Mouse (Mus musculus) neural tube, embryonic 13.5 days (tissue): ENCODE measurements around the gene Ift88. TPM values are rescaled to one million over a fixed set of nuclear protein-coding genes. Genes with fewer than 3 reads are reported as not detected.
A peak's percentile ranks its signal among the peaks of the same experiment; 100 is the strongest.

Experiments used
- ATAC-seq: fragments of 200-750 bp; cut with Nextera tagmentation; 2 replicates; pipeline ENCODE4 v1.8.0; 2017; ENCODE audit warnings: low read depth, mild to moderate bottlenecking, moderate TSS enrichment, moderate library complexity
- H3K27ac ChIP-seq: fragments of 300-500 bp; sonication (generic); replicated peaks from 2 replicates; pipeline ENCODE4 v1.5.1; 2015; ENCODE audit warnings: moderate library complexity, mild to moderate bottlenecking, inconsistent platforms
- H3K27me3 ChIP-seq: fragments of 300-500 bp; sonication (generic); 2 replicates; pipeline ENCODE4 v1.6.1; 2015; ENCODE audit warnings: mild to moderate bottlenecking, inconsistent platforms
- H3K36me3 ChIP-seq: fragments of 300-500 bp; sonication (generic); 2 replicates; pipeline ENCODE4 v1.6.1; 2015; ENCODE audit warnings: mild to moderate bottlenecking, inconsistent platforms
- H3K4me1 ChIP-seq: fragments of 300-500 bp; sonication (generic); replicated peaks from 2 replicates; pipeline ENCODE4 v1.6.1; 2015; ENCODE audit warnings: inconsistent platforms
- H3K4me2 ChIP-seq: fragments of 300-500 bp; sonication (generic); 2 replicates; pipeline ENCODE4 v1.6.1; 2015; ENCODE audit warnings: inconsistent platforms, mild to moderate bottlenecking, moderate library complexity
- H3K4me3 ChIP-seq: fragments of 300-500 bp; sonication (generic); 2 replicates; pipeline ENCODE4 v1.5.1; 2015; ENCODE audit warnings: mild to moderate bottlenecking, inconsistent platforms
- H3K9ac ChIP-seq: fragments of 300-500 bp; sonication (generic); 2 replicates; pipeline ENCODE4 v1.6.1; 2015; ENCODE audit warnings: moderate library complexity, mild to moderate bottlenecking, inconsistent platforms
- H3K9me3 ChIP-seq: fragments of 300-500 bp; sonication (generic); 2 replicates; pipeline ENCODE4 v1.6.1; 2016; ENCODE audit warnings: inconsistent platforms
- WGBS: fragments of 180-500 bp; shearing (Covaris S2); methylation state at CpG from one replicate; pipeline ENCODE4 v1.1.7; 2015; 5-methylcytosine and 5-hydroxymethylcytosine counted together
- polyA plus RNA-seq: library from polyadenylated mRNA; unstranded; fragments of >200 nt; fragmentation: Nextera tagmentation; extraction: Ambion mirVana; gene quantifications from 2 replicates; pipeline ENCODE4 v1.2.1, GENCODE M21; 2015

Ift88 gene
- polyA plus RNA-seq, 1 experiment from 2014 or later = 13.9 TPM

DNA sequence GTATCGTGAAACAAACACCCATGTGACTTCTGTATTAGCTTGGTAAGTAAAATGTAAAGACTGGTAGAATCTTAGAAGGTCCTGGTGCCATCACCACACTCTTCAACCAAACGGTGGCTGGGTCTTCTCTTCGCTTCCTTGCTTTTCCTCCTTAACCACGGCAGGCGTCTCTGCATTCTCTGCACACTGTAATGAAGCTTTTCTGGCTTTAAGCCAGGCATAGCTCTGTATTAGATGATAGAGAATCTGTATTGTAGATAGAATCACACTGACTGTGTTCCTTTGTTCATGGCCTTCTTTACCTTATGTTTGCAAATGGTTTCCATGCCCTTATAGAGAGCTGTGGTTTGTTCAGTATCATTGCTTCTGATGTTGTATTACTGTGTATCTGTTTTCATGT, 39.0 kb downstream of the Ift88 start:
- WGBS = 88% methylated on average over 5 of the region's 5 CpGs
- Histone ChIP-seq H3K4me3 (no peak overlapping the region), H3K27ac (no peak overlapping the region), H3K27me3 (no peaks in the 10 kb centered on the region), H3K4me2 (no peak overlapping the region), H3K36me3 (0 out of 2 replicates have a peak, but pooled peaks cover 7% of the 10 kb centered on the region), H3K4me1 (no peaks in the 10 kb centered on the region), H3K9ac (no peak overlapping the region), H3K9me3 (no peaks in the 10 kb centered on the region)
- ATAC-seq = no peak

DNA sequence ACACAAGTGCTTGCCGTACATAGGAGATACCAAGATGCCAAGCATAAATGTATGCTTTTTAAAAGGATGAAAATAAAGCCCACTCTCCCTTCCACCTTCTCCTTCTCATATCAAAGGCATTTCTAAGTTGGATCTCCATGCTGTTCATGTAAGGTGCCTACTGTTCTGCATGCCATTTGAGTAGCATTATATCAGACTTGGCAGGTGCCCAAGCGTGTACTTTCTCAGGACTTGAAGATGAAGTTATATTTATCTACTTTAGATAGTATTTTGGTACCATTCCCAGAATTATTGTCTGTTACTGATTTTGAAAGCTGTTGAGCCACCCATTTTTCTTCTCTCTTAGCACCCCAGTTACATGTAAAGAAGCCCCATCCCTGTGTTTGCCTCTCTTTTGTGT, 51.2 kb downstream of the Ift88 start:
- Histone ChIP-seq H3K4me2 (no peak overlapping the region), H3K4me3 (no peak overlapping the region), H3K9ac (no peak overlapping the region), H3K36me3 (peaks cover 19% of the 10 kb centered on the region), H3K4me1 (no peaks in the 10 kb centered on the region), H3K27ac (no peak overlapping the region), H3K9me3 (no peaks in the 10 kb centered on the region), H3K27me3 (no peaks in the 10 kb centered on the region)
- ATAC-seq = no peak
- 94% methylated on average over 2 of the region's 2 CpGs for WGBS

DNA sequence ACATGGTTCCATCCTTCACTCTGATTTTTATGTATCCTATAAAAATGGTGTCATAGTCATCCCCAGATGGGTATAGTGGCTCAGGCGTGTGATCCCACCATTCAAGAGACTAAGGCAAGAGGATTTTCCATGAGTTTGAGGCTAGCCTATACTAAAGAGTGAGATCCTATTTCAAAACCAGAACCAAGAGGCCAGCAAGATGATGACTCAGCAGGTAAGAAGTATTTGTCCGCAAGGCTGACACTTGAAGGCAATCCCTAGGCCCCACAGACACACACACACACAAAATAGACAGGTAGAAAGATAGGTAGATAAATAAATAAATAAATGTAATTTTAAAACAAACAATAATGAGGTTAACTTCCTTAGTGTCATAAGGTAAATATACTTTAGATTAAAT, 58.4 kb downstream of the Ift88 start:
- Histone ChIP-seq H3K4me2 (no peak overlapping the region), H3K4me1 (no peaks in the 10 kb centered on the region), H3K27ac (no peak overlapping the region), H3K27me3 (no peaks in the 10 kb centered on the region), H3K9ac (no peak overlapping the region), H3K4me3 (no peak overlapping the region), H3K9me3 (no peaks in the 10 kb centered on the region), H3K36me3 (no peaks in the 10 kb centered on the region)
- no peak for ATAC-seq
- WGBS = 98% methylated on average over 2 of the region's 2 CpGs

DNA sequence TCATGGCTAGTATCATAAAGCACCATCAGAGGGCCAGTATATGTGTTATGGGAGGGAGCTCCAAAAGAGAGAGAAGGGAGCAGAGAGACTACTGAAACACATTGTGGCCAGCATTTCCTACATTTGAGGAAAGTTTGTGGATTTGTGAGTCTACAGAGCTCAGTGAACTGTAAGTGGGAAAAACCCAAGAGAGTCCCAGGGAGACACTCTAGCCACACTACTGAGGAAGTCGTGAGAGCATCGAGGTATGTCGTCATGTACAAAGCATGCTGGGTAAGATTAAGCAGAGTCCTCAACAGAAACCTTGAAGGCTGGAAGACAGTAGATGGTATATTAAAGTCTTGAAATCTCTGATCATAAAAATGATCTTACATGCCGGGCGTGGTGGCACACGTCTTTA, 60.3 kb downstream of the Ift88 start:
- H3K4me1 ChIP-seq = no peaks in the 10 kb centered on the region
- no peak overlapping the region for H3K4me2 ChIP-seq
- WGBS = 90% methylated on average over 6 of the region's 6 CpGs
- no peak overlapping the region for H3K9ac ChIP-seq
- no peak for ATAC-seq
- no peak overlapping the region for H3K27ac ChIP-seq
- H3K27me3 ChIP-seq = no peaks in the 10 kb centered on the region
- H3K4me3 ChIP-seq = no peak overlapping the region
- no peaks in the 10 kb centered on the region for H3K36me3 ChIP-seq
- no peaks in the 10 kb centered on the region for H3K9me3 ChIP-seq

- no peak for ATAC-seq
- Histone ChIP-seq H3K9ac (no peak overlapping the region), H3K4me2 (no peak overlapping the region), H3K36me3 (no peaks in the 10 kb centered on the region), H3K9me3 (no peaks in the 10 kb centered on the region), H3K27ac (no peak overlapping the region), H3K4me1 (no peaks in the 10 kb centered on the region), H3K27me3 (no peaks in the 10 kb centered on the region), H3K4me3 (no peak overlapping the region)
- 80% methylated on average over 3 of the region's 3 CpGs for WGBS
These were observed 65.8 kb downstream of the Ift88 start for GRCm38 (mm10) chr14:57489696-57490095.

- Histone ChIP-seq H3K27ac (no peak overlapping the region), H3K36me3 (no peaks in the 10 kb centered on the region), H3K4me1 (no peaks in the 10 kb centered on the region), H3K4me2 (no peak overlapping the region), H3K9me3 (no peaks in the 10 kb centered on the region), H3K27me3 (no peaks in the 10 kb centered on the region), H3K4me3 (no peak overlapping the region), H3K9ac (no peak overlapping the region)
- no peak for ATAC-seq
- WGBS = 83% methylated on average over 2 of the region's 2 CpGs
These were observed 70.0 kb downstream of the Ift88 start for GRCm38 (mm10) chr14:57493840-57494239.

DNA sequence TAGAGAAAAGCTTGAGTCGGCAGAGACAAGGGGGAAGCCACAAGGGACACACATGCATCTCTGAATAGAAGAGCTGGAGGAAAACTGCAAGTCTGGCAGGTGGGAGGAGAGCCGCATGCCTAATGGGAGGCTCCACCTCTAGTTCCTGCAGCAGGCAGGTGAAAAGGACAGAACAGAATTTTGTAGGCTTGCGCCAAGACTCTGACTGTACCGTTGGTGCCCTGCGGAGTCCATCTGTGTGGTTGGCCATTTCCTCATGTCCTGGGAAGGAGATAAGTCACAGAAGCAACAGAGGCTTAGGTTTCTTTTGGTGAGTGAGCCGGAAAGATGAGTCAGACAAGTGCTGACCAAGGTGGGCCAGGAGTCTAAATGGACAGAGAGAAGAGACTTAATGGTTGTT, 79.9 kb downstream of the Ift88 start:
- no peak overlapping the region for H3K4me3 ChIP-seq
- no peaks in the 10 kb centered on the region for H3K27me3 ChIP-seq
- H3K4me1 ChIP-seq = no peaks in the 10 kb centered on the region
- H3K27ac ChIP-seq = no peak overlapping the region
- H3K9me3 ChIP-seq = no peaks in the 10 kb centered on the region
- no peak overlapping the region for H3K9ac ChIP-seq
- WGBS = 89% methylated on average over 6 of the region's 6 CpGs
- ATAC-seq = no peak
- no peak overlapping the region for H3K4me2 ChIP-seq
- H3K36me3 ChIP-seq = peaks cover 8% of the 10 kb centered on the region; the same call in 1 of the 2 replicates

- peak; percentile 63; the same call in 1 of the 2 replicates for ATAC-seq
- H3K9ac ChIP-seq = no peak overlapping the region
- no peaks in the 10 kb centered on the region for H3K36me3 ChIP-seq
- no peak overlapping the region for H3K27ac ChIP-seq
- H3K27me3 ChIP-seq = no peaks in the 10 kb centered on the region
- no peak overlapping the region for H3K4me3 ChIP-seq
- 68% methylated on average over 6 of the region's 6 CpGs for WGBS
- no peaks in the 10 kb centered on the region for H3K9me3 ChIP-seq
- H3K4me1 ChIP-seq = no peaks in the 10 kb centered on the region
- H3K4me2 ChIP-seq = no peak overlapping the region
These were observed 85.7 kb downstream of the Ift88 start for GRCm38 (mm10) chr14:57509554-57509953.

- Histone ChIP-seq H3K27me3 (no peaks in the 10 kb centered on the region), H3K4me1 (no peaks in the 10 kb centered on the region), H3K27ac (no peak overlapping the region), H3K36me3 (peaks cover 10% of the 10 kb centered on the region; the same call in 1 of the 2 replicates), H3K4me3 (no peak overlapping the region), H3K9ac (no peak overlapping the region), H3K4me2 (no peak overlapping the region), H3K9me3 (no peaks in the 10 kb centered on the region)
- no peak for ATAC-seq
- 84% methylated on average over 6 of the region's 6 CpGs for WGBS
These were observed 91.4 kb downstream of the Ift88 start for GRCm38 (mm10) chr14:57515156-57515762.

GRCm38 (mm10) chr14:57517001-57517400, 93.1 kb downstream of the Ift88 start:
- Histone ChIP-seq H3K27me3 (0 out of 2 replicates have a peak, but pooled peaks cover 3% of the 10 kb centered on the region), H3K4me2 (no peak overlapping the region), H3K36me3 (peaks cover 10% of the 10 kb centered on the region; the same call in 1 of the 2 replicates), H3K9me3 (no peaks in the 10 kb centered on the region), H3K27ac (no peak overlapping the region), H3K4me1 (no peaks in the 10 kb centered on the region), H3K4me3 (no peak overlapping the region), H3K9ac (no peak overlapping the region)
- WGBS = 88% methylated on average over 7 of the region's 7 CpGs
- no peak for ATAC-seq

DNA sequence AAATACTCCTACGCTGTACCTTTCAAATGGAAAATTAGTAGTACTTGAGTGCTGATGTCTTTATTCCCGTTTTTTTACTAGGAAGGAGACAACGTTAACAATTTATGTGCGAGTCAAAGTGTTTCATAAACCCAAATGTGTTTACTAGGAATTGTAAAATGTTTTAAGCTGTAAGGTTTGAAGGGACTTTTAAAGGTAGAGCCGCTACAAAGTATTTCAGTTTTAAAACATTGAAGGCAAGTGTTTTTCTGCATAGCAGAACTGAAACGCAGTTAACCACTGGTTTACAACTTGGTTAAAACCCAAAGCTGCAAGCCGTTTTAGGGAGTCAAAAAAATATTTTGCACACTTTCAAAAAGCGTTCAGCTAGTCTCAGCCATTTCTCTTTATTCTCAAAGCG, 99.9 kb downstream of the Ift88 start:
- Histone ChIP-seq H3K27me3 (peaks cover 39% of the 10 kb centered on the region), H3K9me3 (no peaks in the 10 kb centered on the region), H3K4me3 (no peak overlapping the region), H3K27ac (no peak overlapping the region), H3K4me2 (peak overlapping the region; percentile 80), H3K9ac (peak overlapping the region; percentile 84; the same call in 1 of the 2 replicates), H3K4me1 (peaks cover 16% of the 10 kb centered on the region), H3K36me3 (no peaks in the 10 kb centered on the region)
- no peak for ATAC-seq
- WGBS = 87% methylated on average over 9 of the region's 9 CpGs

DNA sequence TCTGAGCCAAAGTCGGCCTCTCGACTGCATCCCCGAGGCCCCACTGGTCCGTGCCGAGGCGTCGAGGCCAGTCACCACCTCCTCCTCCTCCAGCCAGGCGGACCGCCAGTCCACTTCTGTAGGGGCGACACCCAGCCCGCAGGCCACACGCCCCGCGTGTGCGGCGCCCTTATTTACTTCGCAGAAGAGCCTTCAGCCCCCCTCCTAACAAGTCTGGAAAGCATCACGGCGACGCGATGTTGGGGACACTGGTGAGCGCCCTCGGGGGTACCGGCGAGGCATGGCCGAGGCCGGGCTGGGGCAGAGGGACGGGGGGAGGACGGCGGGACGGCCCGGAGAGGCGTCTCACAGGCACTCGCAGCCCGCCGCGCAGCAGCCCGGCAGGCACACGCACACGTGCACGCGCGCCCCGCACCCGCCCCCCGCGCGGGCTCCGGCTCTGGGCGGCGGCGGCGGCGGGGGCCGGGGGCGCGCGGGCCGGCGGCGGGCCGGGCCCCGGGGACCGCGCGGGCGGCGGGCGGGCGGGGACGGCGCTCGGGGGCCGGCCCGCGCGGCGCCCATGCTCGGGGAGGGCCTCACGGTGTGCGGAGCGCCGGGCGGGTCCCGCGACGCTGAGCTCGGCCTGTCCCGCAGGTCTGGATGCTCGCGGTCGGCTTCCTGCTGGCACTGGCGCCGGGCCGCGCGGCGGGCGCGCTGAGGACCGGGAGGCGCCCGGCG, 101.0 kb downstream of the Ift88 start, which contains the start of gene Il17d:
Il17d (plus strand) TSS at position 107 of the 717 bp plus-strand sequence.
- Histone ChIP-seq H3K4me1 (peaks cover 22% of the 10 kb centered on the region), H3K4me3 (peak within 1 kb of the TSS; percentile 75), H3K27me3 (peaks cover 39% of the 10 kb centered on the region), H3K36me3 (no peaks in the 10 kb centered on the region), H3K9ac (peak within 1 kb of the TSS; percentile 84), H3K27ac (peak within 1 kb of the TSS; percentile 81), H3K9me3 (no peaks in the 10 kb centered on the region), H3K4me2 (peak within 1 kb of the TSS; percentile 80)
- ATAC-seq = peak; percentile 60
- under 1% methylated on average over 34 of the region's 104 CpGs for WGBS
